Mouse (Mus musculus) liver, embryonic 11.5 days (tissue): ENCODE data around the gene Dock3. TPM values are rescaled to one million over a fixed set of nuclear protein-coding genes. Genes with fewer than 3 reads are reported as not detected.

Experiments
- ATAC-seq: fragments of 200-750 bp; cut with Nextera tagmentation; replicated peaks from 2 replicates; pipeline ENCODE4 v1.8.0; 2017; ENCODE audit warnings: moderate number of reproducible peaks, mild to moderate bottlenecking, moderate TSS enrichment, moderate library complexity; ENCODE audit not compliant: low FRiP score
- DNase-seq: peaks from one replicate; pipeline ENCODE4 v3.0.0-alpha.2; 2017; ENCODE audit warnings: low spot score
- H3K27ac ChIP-seq: fragments of 300-500 bp; sonication (generic); 2 replicates; pipeline ENCODE4 v1.5.1; 2014; ENCODE audit warnings: mild to moderate bottlenecking, low read depth, low read length, control low read depth
- H3K27me3 ChIP-seq: fragments of 300-500 bp; sonication (generic); replicated peaks from 2 replicates; pipeline ENCODE4 v1.6.1; 2014; ENCODE audit warnings: low read length, mixed read lengths; ENCODE audit not compliant: control insufficient read depth, insufficient read depth
- H3K36me3 ChIP-seq: fragments of 300-500 bp; sonication (generic); 2 replicates; pipeline ENCODE4 v1.6.1; 2014; ENCODE audit warnings: mild to moderate bottlenecking, low read length, moderate library complexity, mixed read lengths; ENCODE audit not compliant: control insufficient read depth, insufficient read depth
- H3K4me1 ChIP-seq: fragments of 300-500 bp; sonication (generic); replicated peaks from 2 replicates; pipeline ENCODE4 v1.6.1; 2014; ENCODE audit warnings: low read length, mixed read lengths; ENCODE audit not compliant: control insufficient read depth, insufficient read depth
- H3K4me2 ChIP-seq: fragments of 300-500 bp; sonication (generic); 2 replicates; pipeline ENCODE4 v1.6.1; 2014; ENCODE audit warnings: mild to moderate bottlenecking, control low read depth, moderate library complexity
- H3K4me3 ChIP-seq: fragments of 300-500 bp; sonication (generic); 2 replicates; pipeline ENCODE4 v1.5.1; 2014; ENCODE audit warnings: low read depth, low read length, control low read depth
- H3K9ac ChIP-seq: fragments of 300-500 bp; sonication (generic); 2 replicates; pipeline ENCODE4 v1.6.1; 2014; ENCODE audit warnings: low read depth, low read length, control low read depth
- H3K9me3 ChIP-seq: fragments of 300-500 bp; sonication (generic); 2 replicates; pipeline ENCODE4 v1.6.1; 2016; ENCODE audit warnings: low read length, inconsistent platforms, mixed read lengths; ENCODE audit not compliant: control insufficient read depth
- WGBS: fragments of 180-500 bp; shearing (Covaris S2); extraction: QIAGEN DNeasy Blood & Tissue Kit; methylation state at CpG from one replicate; pipeline ENCODE4 v1.1.7; 2014; 5-methylcytosine and 5-hydroxymethylcytosine counted together
- polyA plus RNA-seq: library from polyadenylated mRNA; unstranded; fragments of >200 nt; fragmentation: Nextera tagmentation; extraction: Ambion mirVana; gene quantifications from 2 replicates; pipeline ENCODE4 v1.2.1, GENCODE M21; 2014

Gene Dock3
- polyA plus RNA-seq, 1 experiment from 2014 or later: 0.41 TPM

DNA sequence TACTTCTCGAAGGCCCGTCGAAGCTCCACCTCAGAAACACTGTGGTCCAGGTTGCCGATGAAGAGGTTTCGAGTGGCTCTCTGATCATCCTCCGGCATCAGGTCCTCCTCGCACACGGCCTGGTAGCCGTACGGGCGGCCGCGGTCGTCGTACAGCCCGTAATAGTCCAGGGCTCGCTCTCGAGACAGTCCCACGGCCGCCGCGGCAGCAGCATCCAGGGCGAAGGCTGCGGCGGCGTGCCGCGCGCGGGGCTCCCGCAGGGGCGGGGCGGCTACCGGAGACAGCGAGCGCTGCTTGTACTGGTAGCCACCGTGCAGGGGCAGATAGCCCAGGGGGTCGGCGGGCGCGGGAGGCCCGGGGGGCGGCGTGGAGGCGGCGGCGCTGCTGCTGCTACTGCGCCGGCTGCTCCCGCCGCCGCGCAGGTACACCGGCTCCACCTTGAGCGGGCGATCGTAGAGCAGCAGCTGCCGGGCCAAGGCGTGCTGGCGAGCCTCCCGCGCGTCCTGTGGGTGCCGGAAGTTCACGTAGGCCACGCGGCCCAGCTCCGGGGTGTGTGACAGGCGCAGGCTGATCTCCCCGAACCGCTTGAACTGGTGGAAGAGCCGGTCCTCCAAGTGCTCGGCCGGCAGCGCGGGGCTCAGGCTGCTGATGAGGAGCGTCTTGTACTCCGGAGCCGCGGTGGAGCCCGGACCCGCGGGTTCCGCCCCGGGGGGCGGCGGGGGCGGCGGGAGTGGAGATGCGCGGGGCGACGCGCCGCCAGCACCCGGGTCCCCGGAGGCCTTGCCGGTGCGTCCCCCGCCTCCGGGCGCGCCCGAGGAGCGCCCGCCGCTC, 345.6 kb downstream of the Dock3 start:
- Histone ChIP-seq H3K27ac (peak overlapping the region; percentile 90), H3K36me3 (peaks cover 38% of the 10 kb centered on the region), H3K9ac (peak overlapping the region; percentile 97), H3K4me2 (peak overlapping the region; percentile 100), H3K4me1 (peaks cover 56% of the 10 kb centered on the region), H3K27me3 (no peaks in the 10 kb centered on the region), H3K9me3 (no peaks in the 10 kb centered on the region), H3K4me3 (peak overlapping the region; percentile 96)
- ATAC-seq (peak; percentile 5; the same call in 1 of the 2 replicates), DNase-seq (peak; percentile 73)
- under 1% methylated on average over 97 of the region's 107 CpGs for WGBS

GRCm38 (mm10) chr9:106884996-106885900, 346.5 kb downstream of the Dock3 start:
- WGBS: 26% methylated on average over 44 of the region's 44 CpGs
- Histone ChIP-seq H3K27ac (peak overlapping the region; percentile 90; the same call in 1 of the 2 replicates), H3K9ac (peak overlapping the region; percentile 97), H3K36me3 (peaks cover 37% of the 10 kb centered on the region), H3K4me2 (peak overlapping the region; percentile 100), H3K4me3 (peak overlapping the region; percentile 96), H3K27me3 (no peaks in the 10 kb centered on the region), H3K9me3 (no peaks in the 10 kb centered on the region), H3K4me1 (peaks cover 50% of the 10 kb centered on the region)
- peak; percentile 50 for DNase-seq
- ATAC-seq: no peak

GRCm38 (mm10) chr9:106884306-106884705, 347.4 kb downstream of the Dock3 start:
- Histone ChIP-seq H3K9ac (peak overlapping the region; percentile 97; the same call in 1 of the 2 replicates), H3K36me3 (peaks cover 27% of the 10 kb centered on the region), H3K4me1 (peaks cover 41% of the 10 kb centered on the region), H3K27ac (no peak overlapping the region; the same call in 1 of the 2 replicates), H3K4me2 (peak overlapping the region; percentile 100), H3K9me3 (no peaks in the 10 kb centered on the region), H3K27me3 (no peaks in the 10 kb centered on the region), H3K4me3 (peak overlapping the region; percentile 96)
- peak; percentile 53 for DNase-seq
- 47% methylated on average over 16 of the region's 16 CpGs for WGBS
- no peak for ATAC-seq

DNA sequence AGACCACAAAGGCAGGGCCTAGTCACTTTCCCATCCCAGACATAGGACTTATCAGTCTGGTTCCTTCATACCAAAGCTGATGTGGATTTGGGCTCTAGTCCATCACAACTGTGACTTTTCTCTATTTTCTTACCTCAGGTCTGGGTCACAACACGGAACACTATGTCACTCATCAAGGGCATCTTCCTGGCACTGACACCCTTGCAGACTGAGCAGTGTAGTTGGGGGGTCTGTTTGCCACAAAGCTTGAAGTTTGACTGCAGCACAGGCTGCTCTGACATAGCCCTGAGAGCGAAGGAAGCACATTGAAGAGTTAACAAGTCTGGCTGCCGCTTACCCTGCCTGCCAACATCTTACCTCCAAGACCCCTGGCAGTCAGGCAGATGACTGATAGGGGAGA, 348.6 kb downstream of the Dock3 start:
- no peak for DNase-seq
- 0 out of 2 replicates have a peak overlapping the region, but pooled peaks have one; percentile 25 for H3K9ac ChIP-seq
- ATAC-seq: no peak
- H3K4me3 ChIP-seq: peak overlapping the region; percentile 15; the same call in 1 of the 2 replicates
- no peak overlapping the region for H3K27ac ChIP-seq
- H3K9me3 ChIP-seq: no peaks in the 10 kb centered on the region
- 81% methylated on average over 3 of the region's 3 CpGs for WGBS
- no peaks in the 10 kb centered on the region for H3K27me3 ChIP-seq
- peak overlapping the region; percentile 39; the same call in 1 of the 2 replicates for H3K4me2 ChIP-seq
- peaks cover 18% of the 10 kb centered on the region for H3K36me3 ChIP-seq
- H3K4me1 ChIP-seq: peaks cover 32% of the 10 kb centered on the region

DNA sequence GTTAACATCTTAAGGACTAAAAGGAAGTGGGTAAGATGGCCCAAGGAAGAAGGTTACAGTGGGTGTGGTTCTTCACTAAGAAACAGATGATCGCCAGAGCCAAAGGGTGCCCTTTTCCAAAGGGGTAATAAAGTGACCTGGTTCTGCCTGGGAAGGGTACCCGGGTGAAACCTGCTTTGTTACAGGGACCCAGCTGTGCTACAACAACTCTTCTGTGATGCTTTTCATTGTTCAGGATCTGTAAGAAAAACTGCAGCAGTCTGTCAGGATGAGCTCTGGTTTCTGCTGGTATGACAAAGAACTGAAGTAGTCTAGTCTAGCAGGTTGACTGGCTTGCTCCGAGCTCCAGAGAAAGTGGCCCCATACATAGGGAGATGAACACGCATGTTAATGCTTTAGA, 349.5 kb downstream of the Dock3 start:
- no peak overlapping the region for H3K4me2 ChIP-seq

GRCm38 (mm10) chr9:106881071-106881755, 350.5 kb downstream of the Dock3 start:
- Histone ChIP-seq H3K27ac (no peak overlapping the region), H3K9me3 (no peaks in the 10 kb centered on the region), H3K4me3 (no peak overlapping the region), H3K4me1 (peaks cover 26% of the 10 kb centered on the region), H3K4me2 (no peak overlapping the region), H3K36me3 (peaks cover 26% of the 10 kb centered on the region), H3K9ac (no peak overlapping the region), H3K27me3 (no peaks in the 10 kb centered on the region)
- DNase-seq (no peak), ATAC-seq (no peak)
- 71% methylated on average over 4 of the region's 4 CpGs for WGBS

More for the DNA sequence above, 349.5 kb downstream of the Dock3 start:
- Histone ChIP-seq H3K9me3 (no peaks in the 10 kb centered on the region), H3K36me3 (peaks cover 22% of the 10 kb centered on the region), H3K4me1 (peaks cover 26% of the 10 kb centered on the region), H3K4me3 (no peak overlapping the region), H3K9ac (no peak overlapping the region), H3K27me3 (no peaks in the 10 kb centered on the region), H3K27ac (no peak overlapping the region)
- DNase-seq: no peak
- 73% methylated on average over 4 of the region's 4 CpGs for WGBS
- ATAC-seq: no peak

- no peak overlapping the region for H3K9ac ChIP-seq
- no peaks in the 10 kb centered on the region for H3K9me3 ChIP-seq
- DNase-seq (no peak), ATAC-seq (no peak)
- WGBS: 79% methylated on average over 4 of the region's 4 CpGs
- H3K4me3 ChIP-seq: no peak overlapping the region
- peaks cover 26% of the 10 kb centered on the region for H3K36me3 ChIP-seq
- no peak overlapping the region for H3K27ac ChIP-seq
- H3K4me2 ChIP-seq: no peak overlapping the region
- H3K4me1 ChIP-seq: peaks cover 12% of the 10 kb centered on the region
- H3K27me3 ChIP-seq: no peaks in the 10 kb centered on the region
Observed at GRCm38 (mm10) chr9:106879471-106879870, 352.2 kb downstream of the Dock3 start.

DNA sequence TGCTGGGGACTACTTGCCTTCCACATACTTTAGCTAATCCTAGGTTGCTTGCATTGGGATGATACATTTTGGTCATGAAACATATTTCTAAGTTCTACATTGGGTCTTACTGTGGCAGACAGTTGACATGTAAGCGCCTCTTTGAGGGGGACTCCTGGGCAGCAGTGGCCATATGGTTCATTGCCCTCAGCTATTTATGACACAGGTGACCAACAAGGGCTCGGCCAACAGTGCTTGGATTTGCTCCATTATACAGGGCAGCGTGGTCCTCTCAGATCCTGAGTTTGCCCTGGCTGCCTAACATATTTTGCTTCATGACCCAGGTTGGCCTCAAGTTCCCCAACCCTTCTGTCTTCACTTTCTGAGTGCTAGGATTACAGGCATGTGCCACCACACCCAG, 355.0 kb downstream of the Dock3 start:
- H3K9ac ChIP-seq: no peak overlapping the region
- peaks cover 20% of the 10 kb centered on the region for H3K36me3 ChIP-seq
- H3K27ac ChIP-seq: no peak overlapping the region
- H3K4me3 ChIP-seq: no peak overlapping the region
- no peaks in the 10 kb centered on the region for H3K27me3 ChIP-seq
- ATAC-seq (no peak), DNase-seq (no peak)
- 87% methylated on average over 3 of the region's 3 CpGs for WGBS
- no peaks in the 10 kb centered on the region for H3K4me1 ChIP-seq
- H3K4me2 ChIP-seq: no peak overlapping the region
- no peaks in the 10 kb centered on the region for H3K9me3 ChIP-seq
